Mouse (Mus musculus) spleen, adult 2 months (tissue): ENCODE data around the gene Mrpl34.

Experiments used
- CTCF ChIP-seq: fragments of 200-500 bp; IDR thresholded peaks from 2 replicates; pipeline ENCODE4 v1.5.1; 2011; ENCODE audit warnings: mild to moderate bottlenecking, inconsistent platforms; ENCODE audit not compliant: insufficient read depth, insufficient read length, insufficient replicate concordance; ENCODE audit errors: extremely low read depth
- POLR2A ChIP-seq: fragments of 200-500 bp; IDR thresholded peaks from 2 replicates; pipeline ENCODE4 v1.6.1; 2011; ENCODE audit warnings: low read depth, low read length, inconsistent platforms

DNA sequence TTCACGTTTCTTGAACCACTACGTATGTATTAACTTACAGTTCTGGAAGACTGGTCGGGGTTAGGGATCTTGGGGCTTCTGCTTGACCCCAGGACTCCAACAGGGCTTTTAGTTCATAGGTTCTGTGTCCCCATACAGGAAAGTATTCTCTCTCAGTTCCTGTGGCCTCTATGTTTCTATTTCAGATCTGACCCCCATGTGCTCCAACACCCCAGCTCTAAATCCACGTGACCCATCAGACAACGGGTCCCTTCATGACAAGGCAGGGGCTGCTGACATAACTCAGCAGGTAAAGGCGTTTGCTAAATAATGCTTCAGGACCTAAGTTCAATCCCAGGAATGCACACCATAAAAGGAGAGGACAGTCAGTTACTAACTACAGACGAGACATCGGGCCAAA lies 974 bp downstream of the Mrpl34 start:
- no peak for TF ChIP-seq CTCF
- TF ChIP-seq POLR2A: no peak
